Mouse (Mus musculus) kidney, adult 2 months (tissue): ENCODE measurements around the gene Id3.

Experiments used
- CTCF ChIP-seq: fragments of 200-500 bp; conservative IDR thresholded peaks from 2 replicates; pipeline ENCODE4 v1.5.1; 2011; ENCODE audit warnings: low read depth, mild to moderate bottlenecking, control low read depth, low read length, moderate library complexity, mixed read lengths; ENCODE audit not compliant: insufficient read depth, insufficient read length
- POLR2A ChIP-seq: fragments of 200-500 bp; IDR thresholded peaks from one replicate; pipeline ENCODE4 v1.6.1; 2011; ENCODE audit warnings: low read depth, low read length, control low read depth

GRCm38 (mm10) chr4:136189912-136190311 is 46.6 kb downstream of the Id3 start:
- TF ChIP-seq CTCF (no peak), POLR2A (no peak)
